ENCODE assay signal across 8 mouse cellular contexts in genomic region chr7:102222830-102223556, GRCm38 (mm10). TPM values are rescaled to one million over a fixed set of nuclear protein-coding genes. Genes with fewer than 3 reads are reported as not detected.
DNase-seq lines count a peak whose midpoint lies in the region; ATAC-seq and TF ChIP-seq lines count a peak whose summit lies in the region.

No protein-coding gene starts in this region.

- H3K9ac ChIP-seq in heart, embryonic 15.5 days = peak overlapping the region; percentile 74
- peak overlapping the region; percentile 76 for H3K9ac ChIP-seq in neural tube, embryonic 15.5 days (replicated peaks)

- peak; percentile 34 to 50 for DNase-seq in CD8-positive naive resting alpha-beta T cell, adult 2 months (ENCODE audit: low read depth in 2 of 2, low spot score in 2 of 2)
- peak; percentile 71 for DNase-seq in brain, adult 2 months (ENCODE audit: low read depth, low spot score)
- peak; percentile 69 for DNase-seq in forebrain, embryonic 10.5 days (ENCODE audit: extremely low spot score, low spot score)
- peak; percentile 87 for DNase-seq in kidney, postnatal 10 days
- DNase-seq in lung, adult 2 months = peak; percentile 82
- peak; percentile 84 for DNase-seq in thymus, adult 2 months

- H3K27me3 ChIP-seq in forebrain, embryonic 10.5 days (ENCODE audit: poor library complexity, severe bottlenecking) = no peaks in the 10 kb centered on the region
- no peaks in the 10 kb centered on the region for H3K27me3 ChIP-seq in heart, embryonic 15.5 days
- no peaks in the 10 kb centered on the region for H3K27me3 ChIP-seq in neural tube, embryonic 15.5 days (replicated peaks)
- H3K27me3 ChIP-seq in thymus, adult 2 months (ENCODE audit: control insufficient read depth, insufficient read depth, low read length) = no peaks in the 10 kb centered on the region

- no peak for TF ChIP-seq CTCF in lung, adult 2 months (IDR thresholded peaks at IDR 0.05; ENCODE audit: insufficient read depth, low read length)
- TF ChIP-seq CTCF in thymus, adult 2 months (IDR thresholded peaks at IDR 0.05; ENCODE audit: borderline replicate concordance, control insufficient read depth, extremely low read depth, insufficient read depth, low read length, poor library complexity) = peak; percentile 50; the same call in 1 of the 2 replicates

- ATAC-seq in heart, embryonic 15.5 days (replicated peaks; ENCODE audit: insufficient number of reproducible peaks, insufficient read depth, low FRiP score, low read depth) = peak; percentile 84
- peak; percentile 91 for ATAC-seq in neural tube, embryonic 15.5 days (ENCODE audit: low FRiP score)

- peak overlapping the region; percentile 83 for H3K4me2 ChIP-seq in heart, embryonic 15.5 days
- peak overlapping the region; percentile 90 for H3K4me2 ChIP-seq in neural tube, embryonic 15.5 days

- TF ChIP-seq POLR2A in lung, adult 2 months (IDR thresholded peaks at IDR 0.05; ENCODE audit: borderline replicate concordance, extremely low read depth, low read depth, low read length) = peak; percentile 27; the same call in 1 of the 2 replicates
- TF ChIP-seq POLR2A in thymus, adult 2 months (IDR thresholded peaks at IDR 0.05; ENCODE audit: control insufficient read depth, extremely low read depth, insufficient read depth, low read length, poor library complexity) = no peak

- H3K4me3 ChIP-seq in forebrain, embryonic 10.5 days = peak overlapping the region; percentile 75
- H3K4me3 ChIP-seq in heart, embryonic 15.5 days = peak overlapping the region; percentile 77
- H3K4me3 ChIP-seq in lung, adult 2 months (replicated peaks; ENCODE audit: extremely low read depth, low read depth, low read length) = peak overlapping the region; percentile 63
- H3K4me3 ChIP-seq in neural tube, embryonic 15.5 days (replicated peaks) = peak overlapping the region; percentile 59
- H3K4me3 ChIP-seq in thymus, adult 2 months (ENCODE audit: control insufficient read depth, insufficient read depth, low read length) = peak overlapping the region; percentile 78

- H3K9me3 ChIP-seq in forebrain, embryonic 10.5 days = no peaks in the 10 kb centered on the region
- H3K9me3 ChIP-seq in heart, embryonic 15.5 days (replicated peaks) = no peaks in the 10 kb centered on the region
- H3K9me3 ChIP-seq in neural tube, embryonic 15.5 days (replicated peaks) = no peaks in the 10 kb centered on the region

- 1% methylated on average over 31 of the region's 31 CpGs for WGBS in forebrain, embryonic 10.5 days
- WGBS in heart, embryonic 15.5 days = 1% methylated on average over 31 of the region's 31 CpGs
- WGBS in lung, adult 2 months = 2% methylated on average over 31 of the region's 31 CpGs
- 2% methylated on average over 30 of the region's 31 CpGs for WGBS in neural tube, embryonic 15.5 days
- WGBS in thymus, adult 2 months = 1% methylated on average over 30 of the region's 31 CpGs

- H3K27ac ChIP-seq in forebrain, embryonic 10.5 days = peak overlapping the region; percentile 86
- H3K27ac ChIP-seq in heart, embryonic 15.5 days = peak overlapping the region; percentile 74
- H3K27ac ChIP-seq in neural tube, embryonic 15.5 days (replicated peaks) = peak overlapping the region; percentile 75
- no peak overlapping the region for H3K27ac ChIP-seq in thymus, adult 2 months (ENCODE audit: control insufficient read depth, insufficient read depth, low read length)

- H3K36me3 ChIP-seq in forebrain, embryonic 10.5 days (replicated peaks) = peaks cover 23% of the 10 kb centered on the region
- H3K36me3 ChIP-seq in heart, embryonic 15.5 days = no peaks in the 10 kb centered on the region
- peaks cover 7% of the 10 kb centered on the region; the same call in 1 of the 2 replicates for H3K36me3 ChIP-seq in neural tube, embryonic 15.5 days
- H3K36me3 ChIP-seq in thymus, adult 2 months (ENCODE audit: control insufficient read depth, insufficient read depth, low read length) = no peaks in the 10 kb centered on the region

- H3K4me1 ChIP-seq in forebrain, embryonic 10.5 days = peaks cover 14% of the 10 kb centered on the region
- peaks cover 6% of the 10 kb centered on the region for H3K4me1 ChIP-seq in heart, embryonic 15.5 days (replicated peaks)
- peaks cover 9% of the 10 kb centered on the region for H3K4me1 ChIP-seq in lung, adult 2 months (ENCODE audit: control insufficient read depth, insufficient read depth, low read length)
- H3K4me1 ChIP-seq in neural tube, embryonic 15.5 days = peaks cover 11% of the 10 kb centered on the region; the same call in 1 of the 2 replicates
- H3K4me1 ChIP-seq in thymus, adult 2 months (replicated peaks; ENCODE audit: control insufficient read depth, insufficient read depth, low read length) = peaks cover 3% of the 10 kb centered on the region; the same call in 1 of the 2 replicates

RNA-seq across cellular contexts. Expression of gene Pgap2, which starts 13.0 kb away (rescaled TPM):
- 54.7 and 55.0 TPM in 2 replicates for polyA plus RNA-seq in forebrain, embryonic 10.5 days (2016; fragmentation: Nextera tagmentation; extraction: Ambion mirVana)
- 50.8 and 59.0 TPM in 2 replicates for polyA plus RNA-seq in heart, embryonic 15.5 days (2015; fragmentation: Nextera tagmentation; extraction: Ambion mirVana)
- polyA plus RNA-seq in lung, adult 2 months (2012; rRNA removed) = 147 and 180 TPM in 2 replicates
- polyA plus RNA-seq in neural tube, embryonic 15.5 days (2015; fragmentation: Nextera tagmentation; extraction: Ambion mirVana) = 57.0 and 62.9 TPM in 2 replicates
- 99.7 and 131 TPM in 2 replicates for polyA plus RNA-seq in thymus, adult 2 months (2012; rRNA removed)

RNA-seq across cellular contexts. Expression of gene Nup98, which starts 13.0 kb away (rescaled TPM):
- 45.9 and 48.7 TPM in 2 replicates for polyA plus RNA-seq in forebrain, embryonic 10.5 days (2016; fragmentation: Nextera tagmentation; extraction: Ambion mirVana)
- 17.8 and 22.0 TPM in 2 replicates for polyA plus RNA-seq in heart, embryonic 15.5 days (2015; fragmentation: Nextera tagmentation; extraction: Ambion mirVana)
- polyA plus RNA-seq in lung, adult 2 months (2012; rRNA removed) = 14.2 and 17.8 TPM in 2 replicates
- 18.1 and 21.2 TPM in 2 replicates for polyA plus RNA-seq in neural tube, embryonic 15.5 days (2015; fragmentation: Nextera tagmentation; extraction: Ambion mirVana)
- polyA plus RNA-seq in thymus, adult 2 months (2012; rRNA removed) = 23.7 and 28.1 TPM in 2 replicates

RNA-seq across cellular contexts. Expression of gene Rhog, which starts 32.9 kb away (rescaled TPM):
- 37.9 and 39.2 TPM in 2 replicates for polyA plus RNA-seq in forebrain, embryonic 10.5 days (2016; fragmentation: Nextera tagmentation; extraction: Ambion mirVana)
- 37.6 and 53.6 TPM in 2 replicates for polyA plus RNA-seq in heart, embryonic 15.5 days (2015; fragmentation: Nextera tagmentation; extraction: Ambion mirVana)
- polyA plus RNA-seq in lung, adult 2 months (2012; rRNA removed) = 101 and 113 TPM in 2 replicates
- 18.4 and 37.9 TPM in 2 replicates for polyA plus RNA-seq in neural tube, embryonic 15.5 days (2015; fragmentation: Nextera tagmentation; extraction: Ambion mirVana)
- 221 and 282 TPM in 2 replicates for polyA plus RNA-seq in thymus, adult 2 months (2012; rRNA removed)

RNA-seq across cellular contexts. Expression of gene Stim1, which starts 44.6 kb away (rescaled TPM):
- 11.6 and 11.7 TPM in 2 replicates for polyA plus RNA-seq in forebrain, embryonic 10.5 days (2016; fragmentation: Nextera tagmentation; extraction: Ambion mirVana)
- polyA plus RNA-seq in heart, embryonic 15.5 days (2015; fragmentation: Nextera tagmentation; extraction: Ambion mirVana) = 14.7 and 16.5 TPM in 2 replicates
- 74.0 and 78.7 TPM in 2 replicates for polyA plus RNA-seq in lung, adult 2 months (2012; rRNA removed)
- 13.2 and 17.0 TPM in 2 replicates for polyA plus RNA-seq in neural tube, embryonic 15.5 days (2015; fragmentation: Nextera tagmentation; extraction: Ambion mirVana)
- 98.6 and 107 TPM in 2 replicates for polyA plus RNA-seq in thymus, adult 2 months (2012; rRNA removed)
